Mouse (Mus musculus): ENCODE data around the gene Fam219b. TPM values are rescaled to one million over a fixed set of nuclear protein-coding genes. Genes with fewer than 3 reads are reported as not detected.

The Fam219b gene
- total RNA-seq, 2 experiments from 2014 or later = 21.5 to 24.7 TPM

DNA sequence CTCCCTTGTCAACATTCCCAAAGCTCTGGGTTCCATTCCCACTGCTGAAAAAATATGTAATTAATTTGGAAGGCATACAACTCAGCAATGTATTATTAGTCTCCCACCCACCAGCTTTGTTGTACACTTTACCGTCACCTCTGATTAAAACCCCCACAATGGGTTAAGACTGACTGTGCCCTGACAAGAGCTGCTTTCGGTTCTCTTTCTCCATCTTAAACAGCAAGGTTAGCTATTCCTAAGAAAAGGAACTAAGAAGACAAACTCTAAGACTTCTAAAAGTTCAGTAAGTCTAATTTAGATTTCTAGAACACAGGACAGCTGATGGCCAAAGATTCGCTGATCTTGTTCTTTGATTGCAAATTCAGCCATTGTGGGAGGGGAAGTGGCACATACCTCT, 19.9 kb downstream of the Fam219b start:
- intact Hi-C loops (cut with DNase I) = no loop called here
- DNase-seq (ENCODE audit: extremely low spot score in 1 of 2, low spot score in 2 of 2) = no peak

DNA sequence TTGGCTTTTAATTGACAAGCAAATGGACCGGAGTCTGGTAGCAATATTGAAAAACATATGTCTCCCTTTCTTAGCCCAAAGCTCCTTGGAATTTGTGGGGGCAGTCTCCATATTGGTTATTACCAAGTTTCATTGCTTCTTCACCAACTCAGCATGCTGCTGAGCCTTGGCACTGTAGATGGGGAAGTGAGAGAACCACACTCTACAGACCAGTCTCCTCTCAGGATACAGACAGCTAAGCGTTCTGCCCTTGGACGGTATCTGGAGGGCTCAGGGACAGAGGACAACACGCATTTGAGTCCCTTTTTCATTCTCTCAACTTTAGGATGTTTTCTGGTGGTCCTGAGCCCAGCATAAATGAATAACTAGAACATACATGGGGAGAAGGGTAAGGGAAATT, 21.3 kb downstream of the Fam219b start:
- intact Hi-C loops (cut with DNase I) = no loop called here
- no peak for DNase-seq (ENCODE audit: extremely low spot score in 1 of 2, low spot score in 2 of 2)

DNA sequence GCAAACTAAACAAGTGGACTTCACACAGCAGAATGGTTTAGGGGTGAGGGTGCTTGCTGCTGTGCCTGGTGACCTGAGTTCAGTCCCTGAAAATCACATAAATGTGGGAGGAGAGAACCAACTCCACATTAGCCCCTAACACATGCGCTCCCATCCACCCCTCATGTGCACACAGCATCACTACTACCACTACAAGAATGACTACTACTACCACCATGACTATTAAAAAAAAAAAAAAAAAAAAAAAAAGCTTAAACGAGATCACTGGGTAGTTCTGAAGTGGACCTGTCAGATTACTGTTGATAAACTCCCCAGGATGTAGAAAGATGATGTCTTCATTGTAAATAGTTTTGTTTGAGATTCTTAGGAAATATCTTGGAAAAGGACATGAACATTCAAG, 22.2 kb downstream of the Fam219b start:
- DNase-seq (ENCODE audit: extremely low spot score in 1 of 2, low spot score in 2 of 2) = no peak
- intact Hi-C loops (cut with DNase I) = no loop called here

DNA sequence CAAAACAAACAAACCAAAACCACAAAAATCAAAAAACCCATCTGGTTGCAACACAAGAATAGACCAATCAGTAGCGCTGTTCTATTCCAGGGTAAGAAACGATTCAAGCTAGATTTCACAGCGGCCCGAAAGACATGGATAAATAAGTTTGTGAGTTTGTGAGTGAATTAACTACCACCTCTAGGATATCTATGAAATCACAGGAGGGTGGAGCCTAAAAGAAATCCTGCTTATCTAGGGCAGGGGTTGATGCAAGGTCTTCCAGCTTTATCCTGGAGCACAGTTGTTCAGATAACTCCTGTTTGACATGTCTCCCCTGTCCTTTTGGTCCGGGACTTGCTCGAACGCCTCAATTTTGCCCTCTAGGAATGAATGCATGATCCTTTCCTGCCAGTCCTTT, 22.9 kb downstream of the Fam219b start:
- intact Hi-C loops (cut with DNase I) = no loop called here

DNA sequence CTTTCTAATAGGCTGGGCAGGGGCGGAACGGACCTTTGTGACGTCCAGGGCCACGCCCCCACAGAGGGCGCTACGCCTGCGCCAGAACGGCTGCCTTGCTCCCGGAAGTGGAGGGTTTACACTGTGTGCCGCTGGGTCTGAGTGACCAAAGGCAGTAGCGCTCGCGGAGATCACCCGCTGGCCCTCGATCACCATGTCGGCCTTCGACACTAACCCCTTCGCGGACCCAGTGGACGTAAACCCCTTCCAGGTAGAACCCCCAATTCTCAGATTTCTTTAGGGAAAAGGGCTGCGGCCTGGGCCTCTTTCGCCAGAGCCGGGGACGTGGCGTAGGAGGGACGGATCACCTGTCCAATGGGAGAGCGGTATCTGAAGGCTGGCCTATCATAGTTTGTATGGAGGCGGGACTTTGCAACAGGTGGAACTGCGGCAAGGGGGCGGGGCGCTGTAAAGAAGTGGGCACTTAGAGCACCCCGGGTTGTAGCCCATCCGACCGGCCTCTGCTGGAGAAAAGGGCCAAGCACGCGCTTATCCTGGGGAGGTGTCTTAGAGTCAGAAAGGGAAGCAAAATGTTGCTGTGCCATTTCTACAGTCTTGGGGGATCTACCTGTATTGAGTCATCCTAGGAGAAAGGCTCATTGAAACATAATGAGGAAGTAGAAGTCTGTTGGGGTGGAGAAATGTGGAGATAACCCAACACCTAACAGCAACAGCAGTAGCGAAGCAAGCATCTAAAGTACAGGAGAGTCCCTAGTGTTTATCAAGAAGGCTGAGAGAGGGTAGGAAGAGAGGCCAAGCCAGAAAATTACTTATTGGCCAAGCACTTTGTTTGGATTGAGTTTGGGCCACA, 23.8 kb downstream of the Fam219b start, which contains the start of gene Scamp2:
Gene Scamp2, plus strand, starts transcription at position 83 of the 850 bp plus-strand sequence.
- peak; percentile 91 to 95 for DNase-seq (ENCODE audit: extremely low spot score in 1 of 2, low spot score in 2 of 2)
- intact Hi-C loops (cut with DNase I) = no loop called here

More for the DNA sequence above, 22.9 kb downstream of the Fam219b start:
- no peak for DNase-seq (ENCODE audit: extremely low spot score in 1 of 2, low spot score in 2 of 2)

DNA sequence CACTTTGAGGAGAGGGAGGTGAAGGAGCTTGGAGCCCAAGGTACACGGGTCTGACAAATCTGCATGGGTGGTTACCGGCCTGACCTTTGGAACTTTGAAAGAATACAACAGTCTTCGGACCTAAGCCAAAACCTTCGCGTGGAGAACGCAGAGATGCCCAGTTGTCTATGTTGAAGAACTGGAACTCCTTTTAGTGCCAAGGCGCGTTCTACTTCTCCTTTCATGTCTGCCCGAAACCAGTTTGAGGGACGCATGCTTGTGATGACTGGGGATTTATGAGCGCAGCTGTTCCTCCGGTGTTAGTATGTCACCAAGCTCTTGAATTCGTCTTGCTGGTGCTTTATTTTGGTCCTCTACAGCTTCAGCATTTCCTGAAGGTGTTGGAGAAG, 24.4 kb downstream of the Fam219b start:
- intact Hi-C loops (cut with DNase I) = no loop called here

DNA sequence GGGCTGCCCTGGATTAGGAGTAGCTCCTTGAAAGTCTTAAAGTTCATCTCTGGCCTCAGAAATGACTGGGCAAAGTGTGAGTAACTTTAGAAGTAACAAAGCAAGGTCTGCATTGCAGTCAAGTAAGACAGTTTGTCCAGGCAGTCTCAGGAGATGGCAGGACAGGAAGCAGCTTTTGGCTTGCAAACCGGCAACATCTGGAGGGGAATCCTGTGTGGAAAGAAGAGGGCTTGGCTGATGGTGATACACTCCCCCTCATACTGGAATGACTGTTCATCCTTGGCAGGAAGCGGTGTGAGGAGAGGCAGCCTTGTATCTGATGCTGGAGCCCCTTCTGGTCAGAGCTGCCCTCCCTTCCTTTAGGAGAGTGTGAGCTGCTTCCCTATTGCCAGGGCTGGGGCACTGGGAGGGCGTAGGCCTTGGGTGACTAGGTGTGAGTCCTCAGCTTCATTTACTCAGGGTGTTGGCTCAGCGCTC, 25.6 kb downstream of the Fam219b start:
- intact Hi-C loops (cut with DNase I) = no loop called here
- DNase-seq (ENCODE audit: extremely low spot score in 1 of 2, low spot score in 2 of 2) = peak in 1 of 2 experiments; percentile 53

More for the DNA sequence above, 24.4 kb downstream of the Fam219b start:
- no peak for DNase-seq (ENCODE audit: extremely low spot score in 1 of 2, low spot score in 2 of 2)

DNA sequence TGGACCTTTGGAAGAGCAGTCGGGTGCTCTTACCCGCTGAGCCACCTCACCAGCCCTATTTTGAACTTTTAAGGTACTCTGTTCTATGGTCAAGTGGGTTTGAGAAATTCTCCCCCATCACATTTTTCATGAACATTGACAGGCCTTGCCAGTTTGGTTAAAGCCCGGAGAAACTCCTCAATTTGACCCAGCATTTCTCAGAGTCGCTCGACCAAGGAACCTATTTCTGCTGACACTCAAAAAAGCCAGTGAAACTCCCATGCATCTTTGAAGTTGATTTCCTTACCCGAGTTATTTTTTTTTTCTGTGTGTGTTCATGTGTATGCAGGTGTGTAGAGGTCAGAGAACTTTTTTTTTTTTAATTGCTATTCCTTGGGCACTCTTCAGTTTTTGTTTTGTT, 27.3 kb downstream of the Fam219b start:
- intact Hi-C loops (cut with DNase I) = no loop called here

DNA sequence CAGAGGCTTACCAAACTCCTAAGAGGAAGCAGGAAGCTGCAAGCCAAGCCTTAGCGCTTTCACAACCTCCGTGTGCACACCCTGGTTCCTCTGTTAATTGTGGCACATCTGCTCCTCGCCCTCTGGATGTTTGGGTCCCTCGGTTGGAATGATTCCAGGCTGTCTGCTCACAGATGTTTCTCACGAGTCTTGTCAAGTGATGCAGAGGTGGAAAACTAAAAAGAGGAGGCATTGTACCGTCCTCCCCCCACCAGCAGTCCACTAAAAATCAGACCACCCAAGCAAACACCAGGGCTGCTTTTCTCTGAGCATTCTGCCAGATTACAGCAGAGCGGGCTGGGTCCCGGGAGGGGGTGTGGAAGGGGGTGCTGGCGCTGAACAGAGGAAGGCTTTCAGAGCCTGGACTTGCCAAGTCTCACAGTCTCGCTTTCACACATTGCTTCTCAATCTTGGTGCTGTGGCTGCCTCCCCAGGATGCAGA, 28.5 kb downstream of the Fam219b start:
- DNase-seq (ENCODE audit: extremely low spot score in 1 of 2, low spot score in 2 of 2) = peak; percentile 76 to 81
- intact Hi-C loops (cut with DNase I) = no loop called here

More for the DNA sequence above, 27.3 kb downstream of the Fam219b start:
- DNase-seq (ENCODE audit: extremely low spot score in 1 of 2, low spot score in 2 of 2) = no peak

DNA sequence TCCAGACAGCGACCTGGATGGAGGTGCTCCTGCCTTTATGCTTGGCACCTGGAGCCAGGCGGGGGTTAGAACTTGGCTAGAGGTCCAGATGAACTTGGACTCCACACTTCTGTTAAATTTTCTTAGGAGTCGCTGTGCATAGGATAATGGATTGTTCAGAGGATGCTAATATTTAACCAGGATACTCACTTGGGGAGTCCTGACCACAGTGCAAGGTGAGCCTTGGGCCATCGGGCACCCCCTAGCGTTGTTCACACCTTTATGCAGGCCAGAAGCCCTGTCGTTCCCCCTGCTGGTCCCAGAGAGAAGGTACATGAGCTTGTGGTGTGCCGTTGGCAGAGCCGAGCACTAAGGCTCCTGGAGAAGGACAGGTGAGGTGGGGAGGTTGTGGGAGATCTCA, 29.5 kb downstream of the Fam219b start:
- no peak for DNase-seq (ENCODE audit: extremely low spot score in 1 of 2, low spot score in 2 of 2)
- intact Hi-C loops (cut with DNase I) = no loop called here

DNA sequence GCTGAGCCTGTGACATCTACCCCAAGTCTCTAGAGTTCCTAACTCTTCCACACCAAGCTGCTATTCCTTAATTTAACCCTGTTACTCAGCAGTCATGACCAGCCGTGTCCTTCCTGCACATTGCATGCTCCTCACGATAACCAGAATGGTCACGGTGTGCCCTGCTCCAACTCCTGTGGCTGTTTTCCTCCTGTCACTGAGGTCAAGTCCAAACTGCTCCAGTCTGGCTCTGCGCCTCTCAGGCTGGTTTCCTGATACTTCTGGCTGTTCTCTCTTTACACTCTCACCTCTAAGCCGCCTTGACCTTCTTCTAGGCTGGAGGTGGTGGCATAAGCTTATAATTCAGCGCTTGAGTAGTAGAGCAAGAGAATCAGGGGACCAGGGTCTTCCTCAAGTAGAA, 31.2 kb downstream of the Fam219b start:
- intact Hi-C loops (cut with DNase I) = no loop called here
- no peak for DNase-seq (ENCODE audit: extremely low spot score in 1 of 2, low spot score in 2 of 2)

DNA sequence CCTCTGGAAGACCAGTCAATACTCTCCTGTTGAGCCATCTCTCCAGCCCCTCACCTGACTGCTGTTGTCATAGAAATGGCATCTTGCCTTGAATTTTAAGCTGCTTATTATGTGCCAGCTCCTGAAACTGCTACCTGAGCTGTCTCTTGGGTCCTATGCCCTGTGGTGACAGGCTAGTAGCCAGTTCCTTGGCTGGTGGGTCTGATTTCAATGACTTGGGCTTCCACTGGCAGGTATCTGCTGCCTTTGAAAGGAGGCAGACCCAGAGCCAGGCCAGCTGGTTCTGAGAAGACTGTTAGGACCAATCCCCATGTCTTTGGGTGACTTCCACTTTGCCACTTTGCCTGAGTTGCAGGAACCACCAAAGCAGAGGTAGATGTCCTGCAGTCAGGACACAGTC, 37.1 kb downstream of the Fam219b start:
- intact Hi-C loops (cut with DNase I) = no loop called here
- no peak for DNase-seq (ENCODE audit: extremely low spot score in 1 of 2, low spot score in 2 of 2)

DNA sequence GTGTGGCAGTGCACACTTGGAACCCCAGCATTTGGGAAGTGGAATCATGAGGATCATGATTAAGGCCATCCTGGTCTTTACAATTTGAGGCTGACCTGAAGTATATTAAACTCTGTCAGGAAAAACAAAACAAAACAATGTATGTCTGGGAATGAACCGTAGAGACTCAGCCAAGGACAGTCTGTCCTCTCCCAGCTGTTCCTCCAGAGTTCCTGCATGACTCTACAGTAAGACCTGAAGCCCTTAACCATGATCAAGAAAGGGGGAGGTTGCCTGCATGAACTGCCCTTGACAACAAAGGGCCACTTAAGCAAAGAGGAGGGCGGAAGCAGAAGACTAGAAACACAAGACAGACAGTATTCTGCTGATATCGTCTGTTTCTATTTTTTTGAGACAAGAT, 38.2 kb downstream of the Fam219b start:
- DNase-seq (ENCODE audit: extremely low spot score in 1 of 2, low spot score in 2 of 2) = no peak
- intact Hi-C loops (cut with DNase I) = no loop called here

DNA sequence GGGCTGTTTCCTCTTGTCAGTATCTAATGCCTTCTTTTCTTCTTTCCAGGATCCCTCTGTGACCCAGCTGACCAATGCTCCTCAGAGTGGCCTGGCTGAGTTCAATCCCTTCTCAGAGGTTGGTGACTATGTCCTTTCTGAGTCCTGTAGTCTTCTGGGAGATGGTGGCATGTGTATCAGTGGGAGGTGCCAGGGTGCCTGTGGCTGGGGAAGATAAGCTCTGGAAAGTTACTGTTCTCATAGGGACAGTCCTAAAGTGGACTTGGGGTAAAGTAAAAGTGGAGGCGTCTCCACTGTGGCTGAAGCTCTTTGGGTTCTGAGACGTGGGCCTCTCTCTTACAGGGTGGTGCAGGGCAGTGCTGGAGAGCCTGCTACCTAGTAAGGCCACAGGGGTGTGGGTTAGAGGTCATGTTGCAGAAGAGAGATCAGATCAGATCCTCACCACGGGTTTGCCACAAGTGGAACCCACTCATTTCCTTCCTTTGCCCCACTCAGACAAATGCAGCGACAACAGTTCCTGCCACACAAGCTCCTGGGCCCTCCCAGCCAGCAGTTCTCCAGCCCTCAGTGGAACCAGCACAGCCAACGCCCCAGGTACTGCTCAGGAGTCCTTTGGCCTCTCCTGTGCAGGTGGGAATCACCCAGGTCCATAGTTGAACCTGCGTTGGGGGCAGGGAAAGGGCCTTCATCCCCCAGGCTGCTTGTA, 40.0 kb downstream of the Fam219b start:
- intact Hi-C loops (cut with DNase I) = no loop called here

DNA sequence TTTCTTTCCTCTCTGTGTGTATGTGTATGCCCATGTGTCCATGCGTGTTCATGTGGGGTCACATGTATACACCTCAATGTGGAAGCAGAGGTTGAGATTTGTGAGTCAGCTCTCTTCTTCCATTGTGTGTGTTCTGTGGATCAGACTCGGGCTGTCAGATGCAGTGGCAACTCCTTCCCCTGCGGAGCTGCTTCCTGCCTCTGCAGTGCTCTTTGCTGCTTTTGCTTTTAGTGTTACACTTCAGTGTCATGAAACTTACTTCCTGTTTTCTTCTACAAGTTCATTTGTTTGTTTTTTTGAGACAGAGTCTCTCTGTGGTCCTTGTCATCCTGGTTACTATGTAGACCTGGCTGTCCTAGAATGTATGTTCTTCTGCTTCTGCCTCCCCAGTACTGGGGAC, 47.7 kb downstream of the Fam219b start:
- intact Hi-C loops (cut with DNase I) = loop anchor here (5.0 kb wide), 1 partner anchor 57 kb away; no protein-coding TSS in a partner anchor
- no peak for DNase-seq (ENCODE audit: extremely low spot score in 1 of 2, low spot score in 2 of 2)

More for the DNA sequence above, 40.0 kb downstream of the Fam219b start:
- DNase-seq (ENCODE audit: extremely low spot score in 1 of 2, low spot score in 2 of 2) = no peak

DNA sequence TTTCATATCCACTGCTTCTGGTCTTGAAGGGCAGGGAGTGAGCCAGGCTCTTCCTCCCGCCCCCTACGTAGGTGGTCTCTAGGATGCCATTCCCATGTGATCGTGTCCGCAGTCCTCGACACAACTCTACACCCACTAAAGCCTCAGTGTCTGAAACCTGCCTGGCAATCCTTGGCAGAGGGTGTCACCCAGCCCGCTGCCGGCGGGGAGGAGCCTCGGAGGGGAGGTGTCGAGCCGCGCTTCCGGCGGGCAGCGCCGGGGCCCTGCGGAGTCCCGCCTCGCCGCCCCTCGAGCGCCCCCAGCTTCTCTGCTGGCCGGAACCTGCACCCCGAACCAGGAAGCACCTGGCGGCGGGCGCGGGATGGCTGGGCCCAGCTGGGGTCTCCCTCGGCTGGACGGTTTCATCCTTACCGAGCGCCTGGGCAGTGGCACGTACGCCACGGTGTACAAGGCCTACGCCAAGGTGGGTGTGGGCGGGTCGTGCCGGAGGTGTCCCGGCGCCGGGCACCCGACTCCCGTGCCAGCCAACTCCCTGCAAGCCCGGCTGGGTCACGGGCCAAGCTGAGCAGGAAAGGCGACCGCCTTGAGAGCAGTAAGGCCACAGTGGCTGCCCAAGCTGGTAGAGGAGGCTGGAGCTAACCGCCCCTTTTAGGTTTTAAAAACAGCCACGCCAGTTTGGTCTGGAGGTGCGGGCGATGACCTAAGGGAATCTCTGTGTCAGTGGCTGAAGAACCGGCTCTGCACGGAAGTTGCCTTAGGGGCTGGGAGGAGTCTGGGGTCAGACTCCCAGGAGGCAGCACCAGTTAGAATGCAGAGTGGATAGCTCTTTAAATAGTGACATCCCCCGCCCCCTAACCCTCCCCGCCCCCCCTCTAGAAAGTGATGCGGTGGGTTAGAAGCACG, 52.1 kb downstream of the Fam219b start, which contains the start of gene Ulk3:
Gene Ulk3, plus strand, starts transcription at position 229 of the 903 bp plus-strand sequence.
- intact Hi-C loops (cut with DNase I) = loop anchor here (5.0 kb wide), 1 partner anchor 53 kb away; no protein-coding TSS in a partner anchor
- DNase-seq (ENCODE audit: extremely low spot score in 1 of 2, low spot score in 2 of 2) = peak; percentile 65 to 87

DNA sequence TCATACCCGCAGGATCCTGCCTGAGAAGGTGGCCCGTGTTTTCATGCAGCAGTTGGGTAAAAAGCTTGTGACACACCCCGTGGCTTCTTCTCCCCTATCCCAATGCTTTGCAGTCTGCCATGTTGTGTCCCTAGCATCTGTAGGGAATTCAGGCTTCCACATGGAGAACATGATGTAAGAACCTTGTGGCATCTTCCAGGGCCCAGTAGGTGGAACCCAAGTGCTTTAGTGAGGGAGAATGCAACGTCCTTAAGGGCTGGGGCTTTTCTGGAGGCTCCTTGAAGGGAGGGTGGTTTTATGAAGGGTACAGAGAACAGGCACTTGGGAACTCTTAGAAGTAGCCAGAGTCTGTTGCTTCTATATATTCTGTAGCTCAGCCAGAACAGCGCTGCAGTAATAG, 53.4 kb downstream of the Fam219b start:
- DNase-seq (ENCODE audit: extremely low spot score in 1 of 2, low spot score in 2 of 2) = no peak
- intact Hi-C loops (cut with DNase I) = no loop called here

Measured in left cerebral cortex, postnatal 10 days (tissue).